Mouse (Mus musculus) liver, postnatal 0 days (tissue): Measurements from ENCODE around the gene Shroom3. TPM values are rescaled to one million over a fixed set of nuclear protein-coding genes. Genes with fewer than 3 reads are reported as not detected.

Experiments
- ATAC-seq: fragments of 200-750 bp; cut with Nextera tagmentation; 2 replicates; pipeline ENCODE4 v1.8.0; 2017; ENCODE audit warnings: mild to moderate bottlenecking, moderate library complexity
- DNase-seq: peaks from one replicate; pipeline ENCODE4 v3.0.0-alpha.2; 2016
- H3K27ac ChIP-seq: fragments of 300-500 bp; sonication (generic); 2 replicates; pipeline ENCODE4 v1.5.1; 2014; ENCODE audit warnings: antibody characterized with exemption, moderate library complexity, mild to moderate bottlenecking, low read depth
- H3K27me3 ChIP-seq: fragments of 300-500 bp; sonication (generic); 2 replicates; pipeline ENCODE4 v1.6.1; 2014; ENCODE audit warnings: low read length, control low read depth, mixed read lengths; ENCODE audit not compliant: insufficient read depth
- H3K36me3 ChIP-seq: fragments of 300-500 bp; sonication (generic); replicated peaks from 2 replicates; pipeline ENCODE4 v1.6.1; 2014; ENCODE audit warnings: mild to moderate bottlenecking, control low read depth, low read length, moderate library complexity, mixed read lengths; ENCODE audit not compliant: insufficient read depth
- H3K4me1 ChIP-seq: fragments of 300-500 bp; sonication (generic); 2 replicates; pipeline ENCODE4 v1.6.1; 2014; ENCODE audit warnings: antibody characterized with exemption, mild to moderate bottlenecking, control low read depth; ENCODE audit not compliant: insufficient read depth
- H3K4me2 ChIP-seq: fragments of 300-500 bp; sonication (generic); 2 replicates; pipeline ENCODE4 v1.6.1; 2014; ENCODE audit warnings: low read depth, mild to moderate bottlenecking, low read length, moderate library complexity, mixed read lengths
- H3K4me3 ChIP-seq: fragments of 300-500 bp; sonication (generic); 2 replicates; pipeline ENCODE4 v1.5.1; 2014; ENCODE audit warnings: low read depth, low read length
- H3K9ac ChIP-seq: fragments of 300-500 bp; sonication (generic); replicated peaks from 2 replicates; pipeline ENCODE4 v1.6.1; 2014; ENCODE audit warnings: mild to moderate bottlenecking, moderate library complexity
- H3K9me3 ChIP-seq: fragments of 300-500 bp; sonication (generic); 2 replicates; pipeline ENCODE4 v1.6.1; 2016; ENCODE audit warnings: mild to moderate bottlenecking, control low read depth, low read length, mixed read lengths
- CTCF ChIP-seq: sonication (generic); IDR thresholded peaks from 2 replicates; pipeline ENCODE4 v1.5.1; 2016; ENCODE audit warnings: antibody characterized with exemption, low read depth
- EP300 ChIP-seq: IDR thresholded peaks from 2 replicates; pipeline ENCODE4 v1.6.1; 2016; ENCODE audit warnings: antibody characterized with exemption, low read depth, mild to moderate bottlenecking
- WGBS: fragments of 180-500 bp; shearing (Covaris S2); extraction: QIAGEN DNeasy Blood & Tissue Kit; methylation state at CpG from one replicate; pipeline ENCODE4 v1.1.7; 2014; ENCODE audit not compliant: insufficient replicate concordance; 5-methylcytosine and 5-hydroxymethylcytosine counted together
- polyA plus RNA-seq: library from polyadenylated mRNA; unstranded; fragments of >200 nt; fragmentation: Nextera tagmentation; extraction: Ambion mirVana; gene quantifications from 2 replicates; pipeline ENCODE4 v1.2.1, GENCODE M21; 2015

Gene Shroom3
- polyA plus RNA-seq, 1 experiment from 2014 or later: 0.96 TPM

- no peak for DNase-seq
These were observed 58.6 kb downstream of the Shroom3 start for GRCm38 (mm10) chr5:92741802-92742201.

GRCm38 (mm10) chr5:92742701-92743100 lies 59.5 kb downstream of the Shroom3 start:
- Histone ChIP-seq H3K9me3 (no peaks in the 10 kb centered on the region), H3K4me2 (no peak overlapping the region), H3K27ac (no peak overlapping the region), H3K4me1 (peaks cover 4% of the 10 kb centered on the region), H3K4me3 (no peak overlapping the region), H3K36me3 (no peaks in the 10 kb centered on the region), H3K9ac (no peak overlapping the region), H3K27me3 (no peaks in the 10 kb centered on the region)
- DNase-seq: no peak
- 81% methylated on average over 5 of the region's 5 CpGs for WGBS
- TF ChIP-seq CTCF: no peak
- no peak for TF ChIP-seq EP300
- no peak for ATAC-seq

More at GRCm38 (mm10) chr5:92741802-92742201, 58.6 kb downstream of the Shroom3 start:
- 60% methylated on average over 3 of the region's 3 CpGs for WGBS
- Histone ChIP-seq H3K4me3 (no peak overlapping the region), H3K27ac (no peak overlapping the region), H3K4me2 (no peak overlapping the region), H3K4me1 (peaks cover 4% of the 10 kb centered on the region), H3K9ac (no peak overlapping the region), H3K36me3 (no peaks in the 10 kb centered on the region), H3K9me3 (no peaks in the 10 kb centered on the region), H3K27me3 (no peaks in the 10 kb centered on the region)
- TF ChIP-seq CTCF (no peak), EP300 (no peak)
- no peak for ATAC-seq

GRCm38 (mm10) chr5:92745390-92746253 lies 62.4 kb downstream of the Shroom3 start:
- Histone ChIP-seq H3K9ac (no peak overlapping the region), H3K27me3 (no peaks in the 10 kb centered on the region), H3K4me3 (no peak overlapping the region), H3K4me2 (no peak overlapping the region), H3K9me3 (no peaks in the 10 kb centered on the region), H3K36me3 (no peaks in the 10 kb centered on the region), H3K4me1 (peaks cover 4% of the 10 kb centered on the region), H3K27ac (peak overlapping the region; percentile 18; the same call in 1 of the 2 replicates)
- peak; percentile 48; the same call in 1 of the 2 replicates for TF ChIP-seq EP300
- no peak for TF ChIP-seq CTCF
- 45% methylated on average over 8 of the region's 8 CpGs for WGBS
- DNase-seq (peak; percentile 45), ATAC-seq (peak; percentile 96)

- 75% methylated on average over 4 of the region's 4 CpGs for WGBS
- Histone ChIP-seq H3K4me1 (no peaks in the 10 kb centered on the region; the same call in 1 of the 2 replicates), H3K27me3 (no peaks in the 10 kb centered on the region), H3K36me3 (no peaks in the 10 kb centered on the region), H3K4me3 (no peak overlapping the region), H3K9me3 (no peaks in the 10 kb centered on the region), H3K27ac (no peak overlapping the region), H3K4me2 (no peak overlapping the region), H3K9ac (no peak overlapping the region)
- DNase-seq (no peak), ATAC-seq (no peak)
- TF ChIP-seq CTCF (no peak), EP300 (no peak)
These were observed 68.3 kb downstream of the Shroom3 start for GRCm38 (mm10) chr5:92751488-92751887.

GRCm38 (mm10) chr5:92755241-92755775 lies 72.1 kb downstream of the Shroom3 start:
- H3K4me3 ChIP-seq: no peak overlapping the region
- ATAC-seq (no peak), DNase-seq (no peak)
- no peak overlapping the region for H3K27ac ChIP-seq
- 78% methylated on average over 7 of the region's 7 CpGs for WGBS
- H3K9me3 ChIP-seq: no peaks in the 10 kb centered on the region
- no peaks in the 10 kb centered on the region for H3K27me3 ChIP-seq
- H3K4me2 ChIP-seq: no peak overlapping the region
- no peaks in the 10 kb centered on the region for H3K4me1 ChIP-seq
- no peaks in the 10 kb centered on the region for H3K36me3 ChIP-seq
- TF ChIP-seq EP300: no peak
- TF ChIP-seq CTCF: no peak
- no peak overlapping the region for H3K9ac ChIP-seq

- 74% methylated on average over 6 of the region's 6 CpGs for WGBS
- H3K27me3 ChIP-seq: no peaks in the 10 kb centered on the region
These were observed 76.0 kb downstream of the Shroom3 start for GRCm38 (mm10) chr5:92759156-92759745.

More at GRCm38 (mm10) chr5:92759156-92759745, 76.0 kb downstream of the Shroom3 start:
- H3K4me3 ChIP-seq: no peak overlapping the region
- TF ChIP-seq CTCF (no peak), EP300 (no peak)
- ATAC-seq: no peak
- no peak for DNase-seq
- no peak overlapping the region for H3K4me2 ChIP-seq
- H3K36me3 ChIP-seq: no peaks in the 10 kb centered on the region
- H3K9me3 ChIP-seq: no peaks in the 10 kb centered on the region
- no peak overlapping the region for H3K27ac ChIP-seq
- H3K9ac ChIP-seq: no peak overlapping the region
- H3K4me1 ChIP-seq: peaks cover 6% of the 10 kb centered on the region; the same call in 1 of the 2 replicates
